Mouse (Mus musculus) embryonic facial prominence, embryonic 13.5 days (tissue): ENCODE results near the gene Sh3bp1. TPM values are rescaled to one million over a fixed set of nuclear protein-coding genes. Genes with fewer than 3 reads are reported as not detected.
A peak's percentile ranks its signal among the peaks of the same experiment; 100 is the strongest.

Experiments used
- ATAC-seq: fragments of 200-750 bp; cut with Nextera tagmentation; 2 replicates; pipeline ENCODE4 v1.8.0; 2017; ENCODE audit warnings: low read depth; ENCODE audit not compliant: insufficient number of reproducible peaks, insufficient read depth, low FRiP score, low TSS enrichment
- H3K27ac ChIP-seq: fragments of 300-500 bp; sonication (generic); 2 replicates; pipeline ENCODE4 v1.5.1; 2015; ENCODE audit warnings: moderate library complexity, mild to moderate bottlenecking, inconsistent platforms
- H3K27me3 ChIP-seq: fragments of 300-500 bp; sonication (generic); 2 replicates; pipeline ENCODE4 v1.6.1; 2015; ENCODE audit warnings: mild to moderate bottlenecking, inconsistent platforms
- H3K36me3 ChIP-seq: fragments of 300-500 bp; sonication (generic); 2 replicates; pipeline ENCODE4 v1.6.1; 2015; ENCODE audit warnings: mild to moderate bottlenecking, inconsistent platforms
- H3K4me1 ChIP-seq: fragments of 300-500 bp; sonication (generic); 2 replicates; pipeline ENCODE4 v1.6.1; 2015; ENCODE audit warnings: inconsistent platforms
- H3K4me2 ChIP-seq: fragments of 300-500 bp; sonication (generic); 2 replicates; pipeline ENCODE4 v1.6.1; 2015; ENCODE audit warnings: moderate library complexity, mild to moderate bottlenecking, inconsistent platforms
- H3K4me3 ChIP-seq: fragments of 300-500 bp; sonication (generic); 2 replicates; pipeline ENCODE4 v1.5.1; 2015; ENCODE audit warnings: mild to moderate bottlenecking, inconsistent platforms
- H3K9ac ChIP-seq: fragments of 300-500 bp; sonication (generic); 2 replicates; pipeline ENCODE4 v1.6.1; 2015; ENCODE audit warnings: mild to moderate bottlenecking, inconsistent platforms
- H3K9me3 ChIP-seq: fragments of 300-500 bp; sonication (generic); 2 replicates; pipeline ENCODE4 v1.6.1; 2016; ENCODE audit warnings: inconsistent platforms
- WGBS: fragments of 180-500 bp; shearing (Covaris S2); methylation state at CpG from one replicate; pipeline ENCODE4 v1.1.7; 2015; ENCODE audit warnings: mixed read lengths; 5-methylcytosine and 5-hydroxymethylcytosine counted together
- polyA plus RNA-seq: library from polyadenylated mRNA; unstranded; fragments of >200 nt; fragmentation: Nextera tagmentation; extraction: Ambion mirVana; gene quantifications from 2 replicates; pipeline ENCODE4 v1.2.1, GENCODE M21; 2015

Gene Sh3bp1
- 53.3 and 54.4 TPM in 2 replicates for polyA plus RNA-seq

DNA sequence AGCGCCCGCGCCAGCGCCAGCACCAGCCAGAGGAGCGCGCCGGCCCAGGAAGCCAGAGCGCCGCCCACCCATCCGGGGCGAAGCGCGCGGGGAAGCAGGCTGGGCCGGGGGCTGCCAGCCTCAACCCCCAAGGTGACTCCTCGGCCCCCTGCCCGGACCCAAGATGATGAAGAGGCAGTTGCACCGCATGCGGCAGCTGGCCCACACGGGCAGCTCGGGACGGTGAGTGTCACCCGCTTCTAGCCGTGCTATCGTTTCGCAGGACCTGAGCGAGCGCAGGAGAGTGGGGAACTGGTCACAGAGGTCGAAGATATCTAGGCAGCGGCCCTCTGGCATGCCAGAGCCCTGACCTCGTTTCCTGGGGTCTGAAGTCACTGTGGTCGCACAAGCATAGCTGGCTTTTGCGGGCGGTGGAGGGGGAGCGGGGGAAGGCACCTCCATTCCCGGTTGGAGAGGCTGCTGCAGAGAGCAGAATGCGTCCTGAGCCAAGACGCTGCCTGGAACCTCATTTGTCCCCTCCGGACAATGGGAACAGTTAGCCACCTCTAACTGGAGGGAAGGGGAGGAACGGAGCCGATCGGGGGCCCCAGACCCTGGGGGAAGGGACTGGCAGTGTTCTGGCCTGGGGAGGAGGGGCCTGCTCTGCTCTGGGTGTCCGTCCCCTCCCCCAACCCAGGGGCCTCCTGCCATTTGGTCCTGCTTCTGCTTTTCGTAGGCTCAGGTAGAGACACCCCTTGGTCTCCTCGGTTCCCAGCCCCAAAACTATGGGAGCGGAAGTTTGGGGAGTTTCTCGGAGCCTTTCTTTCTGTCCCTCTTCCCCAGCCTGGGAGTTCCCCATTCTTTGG lies at the start of gene Sh3bp1:
Sh3bp1 (plus strand) TSS at position 29 of the 845 bp plus-strand sequence.
- Histone ChIP-seq H3K36me3 (peaks cover 31% of the 10 kb centered on the region), H3K9ac (peak within 1 kb of the TSS; percentile 86), H3K27me3 (no peaks in the 10 kb centered on the region), H3K27ac (peak within 1 kb of the TSS; percentile 87), H3K4me2 (peak within 1 kb of the TSS; percentile 88), H3K4me3 (peak within 1 kb of the TSS; percentile 83), H3K9me3 (no peaks in the 10 kb centered on the region), H3K4me1 (peaks cover 65% of the 10 kb centered on the region)
- WGBS, result under 1% methylated on average over 47 of the region's 47 CpGs
- ATAC-seq, result 0 out of 2 replicates have a peak, but pooled peaks have one; percentile 56

GRCm38 (mm10) chr15:78850059-78850824 lies 49.3 kb upstream of the Sh3bp1 start:
- ATAC-seq, result no peak
- H3K4me3 ChIP-seq, result no peak overlapping the region
- peaks cover 19% of the 10 kb centered on the region for H3K36me3 ChIP-seq
- H3K4me1 ChIP-seq, result peaks cover 16% of the 10 kb centered on the region
- H3K4me2 ChIP-seq, result no peak overlapping the region
- no peak overlapping the region for H3K9ac ChIP-seq
- H3K9me3 ChIP-seq, result no peaks in the 10 kb centered on the region
- 57% methylated on average over 15 of the region's 15 CpGs for WGBS
- H3K27ac ChIP-seq, result no peak overlapping the region
- no peaks in the 10 kb centered on the region for H3K27me3 ChIP-seq

DNA sequence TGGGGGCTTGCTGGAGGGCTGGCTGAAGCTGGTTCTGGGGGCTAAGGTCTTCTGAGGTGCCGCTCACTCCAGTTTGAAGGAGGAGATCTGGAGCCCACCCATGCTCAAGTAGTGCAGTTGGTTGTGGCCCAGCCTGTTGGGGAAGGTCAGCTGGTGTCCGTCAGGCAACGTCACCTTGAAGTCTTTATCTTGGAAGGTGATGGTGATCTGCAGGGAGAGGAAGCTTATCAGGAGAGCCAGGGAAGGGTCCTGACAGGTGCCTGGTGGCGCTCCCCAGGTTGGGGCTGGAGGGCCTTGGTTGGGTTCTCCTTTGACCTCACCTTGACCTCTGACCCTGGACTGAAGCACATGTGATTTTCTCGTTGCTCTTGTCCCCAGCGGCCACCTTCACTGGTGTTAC lies 48.6 kb upstream of the Sh3bp1 start:
- no peaks in the 10 kb centered on the region for H3K27me3 ChIP-seq
- ATAC-seq, result no peak
- H3K9me3 ChIP-seq, result no peaks in the 10 kb centered on the region
- WGBS, result 65% methylated on average over 6 of the region's 6 CpGs
- H3K36me3 ChIP-seq, result peaks cover 19% of the 10 kb centered on the region
- H3K27ac ChIP-seq, result no peak overlapping the region
- no peak overlapping the region for H3K9ac ChIP-seq
- no peak overlapping the region for H3K4me3 ChIP-seq
- H3K4me2 ChIP-seq, result no peak overlapping the region
- H3K4me1 ChIP-seq, result peaks cover 9% of the 10 kb centered on the region

DNA sequence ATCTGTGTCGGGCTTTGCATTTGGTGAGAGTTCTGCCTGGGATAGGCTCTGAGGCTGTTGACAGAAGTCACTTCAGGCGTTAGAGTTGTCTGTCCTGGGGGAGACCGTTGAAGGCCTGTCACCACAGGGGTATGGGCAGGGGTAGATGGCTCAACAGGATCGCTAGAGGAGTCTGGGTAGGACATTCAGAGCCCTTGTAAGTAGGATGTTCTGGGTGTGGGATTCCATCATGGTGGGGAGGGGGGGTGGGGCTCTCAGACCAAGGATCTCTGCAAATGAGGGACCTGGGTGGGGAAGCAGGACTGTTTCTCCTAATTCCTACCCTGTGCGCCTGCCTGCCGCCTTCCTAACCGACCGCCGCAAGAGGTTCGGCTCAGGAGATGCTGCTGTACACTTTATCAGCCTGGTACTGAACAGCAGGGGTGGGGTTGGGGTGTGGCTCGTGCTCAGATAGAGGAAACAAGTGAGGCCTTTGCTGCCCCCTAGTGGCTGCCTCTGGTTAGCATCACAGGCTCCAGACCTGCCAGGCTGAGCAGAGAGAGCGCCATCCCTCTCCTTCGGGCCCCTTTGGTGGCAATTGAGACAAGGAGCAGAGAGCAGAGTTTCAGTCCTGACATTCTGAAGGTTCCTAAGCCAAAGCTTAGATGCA lies 47.9 kb upstream of the Sh3bp1 start:
- Histone ChIP-seq H3K9me3 (no peaks in the 10 kb centered on the region), H3K4me3 (no peak overlapping the region), H3K9ac (no peak overlapping the region), H3K27me3 (no peaks in the 10 kb centered on the region), H3K27ac (no peak overlapping the region), H3K4me2 (peak overlapping the region; percentile 27; the same call in 1 of the 2 replicates), H3K4me1 (peaks cover 4% of the 10 kb centered on the region), H3K36me3 (peaks cover 19% of the 10 kb centered on the region)
- WGBS, result 11% methylated on average over 13 of the region's 13 CpGs
- ATAC-seq, result peak; percentile 70

DNA sequence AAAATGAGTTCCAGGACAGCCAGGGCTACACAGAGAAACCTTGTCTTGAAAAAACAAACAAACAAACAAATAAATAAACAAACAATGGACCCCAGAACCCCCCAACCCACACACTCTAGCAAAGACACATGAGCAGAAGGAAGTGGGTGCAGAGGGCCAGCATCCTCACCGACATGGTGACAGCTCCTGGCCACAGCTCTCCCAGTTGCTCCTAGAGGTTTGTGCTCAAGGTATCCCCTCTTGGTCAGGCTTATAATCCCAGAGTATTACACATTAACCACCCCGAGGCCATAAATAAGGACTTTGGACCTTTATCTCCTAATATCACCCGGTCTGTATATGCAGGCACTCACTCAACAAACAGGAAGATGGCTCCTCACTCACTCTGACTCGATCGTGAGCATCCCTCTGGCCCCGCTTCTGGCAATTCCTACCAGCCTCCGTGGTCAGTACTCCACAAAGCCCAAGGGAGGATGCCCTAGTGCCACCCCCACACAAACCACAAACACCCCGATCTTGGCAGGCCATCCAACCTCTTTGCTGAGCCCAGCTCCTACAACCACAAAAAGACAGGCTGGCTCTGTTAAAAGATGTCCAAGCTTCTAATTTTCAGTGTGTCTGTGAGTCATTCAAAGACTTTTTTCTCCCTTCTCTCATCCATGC lies 44.1 kb upstream of the Sh3bp1 start, which contains the start of gene Lgals2:
Lgals2 (minus strand) TSS at position 227 of the 663 bp plus-strand sequence.
- 68% methylated on average over 8 of the region's 8 CpGs for WGBS
- no peaks in the 10 kb centered on the region for H3K36me3 ChIP-seq
- no peak within 1 kb of the TSS for H3K4me3 ChIP-seq
- H3K27me3 ChIP-seq, result no peaks in the 10 kb centered on the region
- H3K4me1 ChIP-seq, result peaks cover 12% of the 10 kb centered on the region
- no peak within 1 kb of the TSS for H3K4me2 ChIP-seq
- ATAC-seq, result no peak
- H3K9me3 ChIP-seq, result no peaks in the 10 kb centered on the region
- no peak within 1 kb of the TSS for H3K9ac ChIP-seq
- H3K27ac ChIP-seq, result no peak within 1 kb of the TSS

GRCm38 (mm10) chr15:78857009-78857408 lies 42.6 kb upstream of the Sh3bp1 start:
- H3K9me3 ChIP-seq, result no peaks in the 10 kb centered on the region
- peaks cover 7% of the 10 kb centered on the region; the same call in 1 of the 2 replicates for H3K4me1 ChIP-seq
- no peaks in the 10 kb centered on the region for H3K36me3 ChIP-seq
- no peak overlapping the region for H3K9ac ChIP-seq
- 85% methylated on average over 7 of the region's 7 CpGs for WGBS
- H3K27me3 ChIP-seq, result no peaks in the 10 kb centered on the region
- no peak overlapping the region for H3K4me2 ChIP-seq
- no peak overlapping the region for H3K4me3 ChIP-seq
- no peak overlapping the region for H3K27ac ChIP-seq
- no peak for ATAC-seq

DNA sequence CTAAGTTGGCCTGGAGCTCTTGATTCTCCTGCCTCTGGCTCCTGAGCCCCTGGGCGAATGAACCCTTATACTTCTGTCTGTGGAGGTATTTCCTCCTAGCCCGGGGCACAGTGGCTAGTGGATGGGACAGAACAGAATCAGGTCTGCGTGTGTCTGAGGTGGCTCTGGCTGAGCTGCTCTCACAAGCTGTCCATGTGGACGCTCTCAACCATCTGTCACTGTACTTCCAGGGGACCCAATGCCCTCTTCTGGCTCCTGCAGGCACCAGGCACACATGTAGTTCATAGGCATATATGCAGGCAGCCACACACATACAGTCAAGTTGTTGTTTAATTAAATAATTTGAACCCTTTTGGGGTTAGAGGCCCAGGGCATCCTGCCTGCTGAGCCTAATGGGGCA lies 40.3 kb upstream of the Sh3bp1 start:
- H3K36me3 ChIP-seq, result no peaks in the 10 kb centered on the region
- H3K4me1 ChIP-seq, result peaks cover 15% of the 10 kb centered on the region
- no peak overlapping the region for H3K9ac ChIP-seq
- WGBS, result 70% methylated on average over 4 of the region's 4 CpGs
- ATAC-seq, result no peak
- H3K27me3 ChIP-seq, result no peaks in the 10 kb centered on the region
- no peak overlapping the region for H3K27ac ChIP-seq
- H3K4me3 ChIP-seq, result no peak overlapping the region
- H3K9me3 ChIP-seq, result no peaks in the 10 kb centered on the region
- no peak overlapping the region for H3K4me2 ChIP-seq

- WGBS, result 60% methylated on average over 6 of the region's 6 CpGs
- ATAC-seq, result no peak
Measured at GRCm38 (mm10) chr15:78859714-78860113, 39.9 kb upstream of the Sh3bp1 start.

GRCm38 (mm10) chr15:78862280-78862679 lies 37.3 kb upstream of the Sh3bp1 start:
- no peaks in the 10 kb centered on the region for H3K9me3 ChIP-seq
- no peak overlapping the region for H3K27ac ChIP-seq
- H3K4me1 ChIP-seq, result peaks cover 15% of the 10 kb centered on the region
- H3K9ac ChIP-seq, result no peak overlapping the region
- ATAC-seq, result no peak
- WGBS, result 84% methylated on average over 5 of the region's 5 CpGs
- H3K36me3 ChIP-seq, result no peaks in the 10 kb centered on the region
- no peaks in the 10 kb centered on the region for H3K27me3 ChIP-seq
- H3K4me3 ChIP-seq, result no peak overlapping the region
- H3K4me2 ChIP-seq, result no peak overlapping the region

More at GRCm38 (mm10) chr15:78859714-78860113, 39.9 kb upstream of the Sh3bp1 start:
- H3K9me3 ChIP-seq, result no peaks in the 10 kb centered on the region
- H3K9ac ChIP-seq, result no peak overlapping the region
- H3K36me3 ChIP-seq, result no peaks in the 10 kb centered on the region
- no peak overlapping the region for H3K27ac ChIP-seq
- no peak overlapping the region for H3K4me3 ChIP-seq
- H3K4me1 ChIP-seq, result peaks cover 15% of the 10 kb centered on the region
- H3K27me3 ChIP-seq, result no peaks in the 10 kb centered on the region
- no peak overlapping the region for H3K4me2 ChIP-seq

GRCm38 (mm10) chr15:78863154-78863553 lies 36.4 kb upstream of the Sh3bp1 start:
- H3K4me1 ChIP-seq, result peaks cover 15% of the 10 kb centered on the region
- H3K36me3 ChIP-seq, result no peaks in the 10 kb centered on the region
- no peak overlapping the region for H3K4me3 ChIP-seq
- H3K9ac ChIP-seq, result no peak overlapping the region
- H3K4me2 ChIP-seq, result no peak overlapping the region
- no peaks in the 10 kb centered on the region for H3K9me3 ChIP-seq
- ATAC-seq, result no peak
- 73% methylated on average over 2 of the region's 2 CpGs for WGBS
- H3K27ac ChIP-seq, result no peak overlapping the region; the same call in 1 of the 2 replicates
- no peaks in the 10 kb centered on the region for H3K27me3 ChIP-seq

DNA sequence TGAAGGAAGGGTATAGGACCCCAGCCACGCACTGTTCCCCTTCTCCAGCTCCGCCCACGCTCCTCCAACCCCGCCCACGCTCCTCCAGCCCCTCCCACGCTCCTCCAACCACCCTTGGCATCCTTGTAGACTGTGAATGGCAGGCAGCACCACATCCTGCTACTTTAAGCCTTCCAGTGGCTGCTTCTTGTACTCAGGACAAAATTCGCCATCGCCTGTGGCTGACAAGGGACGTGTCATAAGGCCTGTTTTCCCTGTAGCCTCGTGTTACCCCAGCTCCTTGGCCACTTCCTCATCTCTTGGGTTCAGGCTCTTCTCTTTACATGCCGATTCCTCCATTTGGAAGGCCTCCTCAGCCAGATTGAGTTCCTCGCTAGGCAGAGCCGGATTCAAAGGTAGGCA lies 35.7 kb upstream of the Sh3bp1 start:
- 42% methylated on average over 13 of the region's 13 CpGs for WGBS
- Histone ChIP-seq H3K27ac (peak overlapping the region; percentile 44), H3K27me3 (no peaks in the 10 kb centered on the region), H3K36me3 (no peaks in the 10 kb centered on the region), H3K4me2 (no peak overlapping the region), H3K9ac (peak overlapping the region; percentile 54; the same call in 1 of the 2 replicates), H3K4me1 (peaks cover 22% of the 10 kb centered on the region), H3K9me3 (no peaks in the 10 kb centered on the region), H3K4me3 (no peak overlapping the region)
- no peak for ATAC-seq
